Mouse (Mus musculus) forebrain, embryonic 13.5 days (tissue): ENCODE measurements around the gene Mrpl20. TPM values are rescaled to one million over a fixed set of nuclear protein-coding genes. Genes with fewer than 3 reads are reported as not detected.

ENCODE experiments used
- ATAC-seq: fragments of 200-750 bp; cut with Nextera tagmentation; 2 replicates; pipeline ENCODE4 v1.8.0; 2017
- H3K27ac ChIP-seq: fragments of 300-500 bp; sonication (generic); 2 replicates; pipeline ENCODE4 v1.5.1; 2015; ENCODE audit warnings: inconsistent platforms, mild to moderate bottlenecking, moderate library complexity
- H3K27me3 ChIP-seq: fragments of 300-500 bp; sonication (generic); 2 replicates; pipeline ENCODE4 v1.6.1; 2015; ENCODE audit warnings: mild to moderate bottlenecking, inconsistent platforms
- H3K36me3 ChIP-seq: fragments of 300-500 bp; sonication (generic); 2 replicates; pipeline ENCODE4 v1.6.1; 2015; ENCODE audit warnings: mild to moderate bottlenecking, inconsistent platforms; ENCODE audit not compliant: poor library complexity, severe bottlenecking
- H3K4me1 ChIP-seq: fragments of 300-500 bp; sonication (generic); 2 replicates; pipeline ENCODE4 v1.6.1; 2015; ENCODE audit warnings: inconsistent platforms
- H3K4me2 ChIP-seq: fragments of 300-500 bp; sonication (generic); 2 replicates; pipeline ENCODE4 v1.6.1; 2015; ENCODE audit warnings: inconsistent platforms, mild to moderate bottlenecking, moderate library complexity
- H3K4me3 ChIP-seq: fragments of 300-500 bp; sonication (generic); 2 replicates; pipeline ENCODE4 v1.5.1; 2015; ENCODE audit warnings: mild to moderate bottlenecking, inconsistent platforms
- H3K9ac ChIP-seq: fragments of 300-500 bp; sonication (generic); 2 replicates; pipeline ENCODE4 v1.6.1; 2015; ENCODE audit warnings: mild to moderate bottlenecking, inconsistent platforms
- H3K9me3 ChIP-seq: fragments of 300-500 bp; sonication (generic); replicated peaks from 2 replicates; pipeline ENCODE4 v1.6.1; 2016; ENCODE audit warnings: inconsistent platforms
- WGBS: fragments of 180-500 bp; shearing (Covaris S2); methylation state at CpG from one replicate; pipeline ENCODE4 v1.1.7; 2015; 5-methylcytosine and 5-hydroxymethylcytosine counted together
- polyA plus RNA-seq: library from polyadenylated mRNA; unstranded; fragments of >200 nt; fragmentation: Nextera tagmentation; extraction: Ambion mirVana; gene quantifications from 2 replicates; pipeline ENCODE4 v1.2.1, GENCODE M21; 2015

The Mrpl20 gene
- polyA plus RNA-seq: 251 and 266 TPM in 2 replicates

GRCm38 (mm10) chr4:155802741-155803339 is at the start of gene Mrpl20:
Gene Mrpl20, plus strand, starts transcription at chr4:155802878.
- peak; percentile 28; the same call in 1 of the 2 replicates for ATAC-seq
- Histone ChIP-seq H3K27ac (peak within 1 kb of the TSS; percentile 42; the same call in 1 of the 2 replicates), H3K4me2 (peak within 1 kb of the TSS; percentile 88), H3K9ac (peak within 1 kb of the TSS; percentile 87), H3K36me3 (peaks cover 14% of the 10 kb centered on the region), H3K27me3 (no peaks in the 10 kb centered on the region), H3K4me1 (peaks cover 23% of the 10 kb centered on the region), H3K4me3 (peak within 1 kb of the TSS; percentile 89), H3K9me3 (no peaks in the 10 kb centered on the region)
- WGBS: 9% methylated on average over 12 of the region's 12 CpGs

GRCm38 (mm10) chr4:155757011-155757410 is 45.7 kb upstream of the Mrpl20 start:
- Histone ChIP-seq H3K9ac (no peak overlapping the region), H3K4me3 (no peak overlapping the region), H3K27ac (no peak overlapping the region), H3K27me3 (no peaks in the 10 kb centered on the region), H3K4me2 (no peak overlapping the region), H3K4me1 (peaks cover 30% of the 10 kb centered on the region), H3K36me3 (peaks cover 47% of the 10 kb centered on the region), H3K9me3 (no peaks in the 10 kb centered on the region)
- ATAC-seq: no peak
- WGBS: 89% methylated on average over 12 of the region's 12 CpGs

- Histone ChIP-seq H3K36me3 (peaks cover 21% of the 10 kb centered on the region), H3K4me3 (peak overlapping the region; percentile 86), H3K4me2 (peak overlapping the region; percentile 97), H3K4me1 (peaks cover 30% of the 10 kb centered on the region), H3K9ac (peak overlapping the region; percentile 83), H3K9me3 (no peaks in the 10 kb centered on the region), H3K27ac (no peak overlapping the region), H3K27me3 (no peaks in the 10 kb centered on the region)
- peak; percentile 37 for ATAC-seq
- 3% methylated on average over 10 of the region's 10 CpGs for WGBS
Measured at GRCm38 (mm10) chr4:155759862-155760612, 42.6 kb upstream of the Mrpl20 start.

GRCm38 (mm10) chr4:155760613-155761355 is 41.9 kb upstream of the Mrpl20 start, which contains the start of gene Atad3a:
Gene Atad3a, minus strand, starts transcription at chr4:155761093.
- Histone ChIP-seq H3K9ac (peak within 1 kb of the TSS; percentile 83), H3K36me3 (peaks cover 13% of the 10 kb centered on the region), H3K27me3 (no peaks in the 10 kb centered on the region), H3K9me3 (no peaks in the 10 kb centered on the region), H3K4me3 (peak within 1 kb of the TSS; percentile 86), H3K4me2 (peak within 1 kb of the TSS; percentile 97), H3K27ac (no peak within 1 kb of the TSS), H3K4me1 (peaks cover 30% of the 10 kb centered on the region)
- peak; percentile 97 for ATAC-seq
- whole genome bisulfite sequencing: under 1% methylated on average over 61 of the region's 68 CpGs

GRCm38 (mm10) chr4:155761356-155762099 is 41.1 kb upstream of the Mrpl20 start:
- no peak for ATAC-seq
- H3K27me3 ChIP-seq: no peaks in the 10 kb centered on the region
- WGBS: 2% methylated on average over 28 of the region's 28 CpGs
- H3K36me3 ChIP-seq: peaks cover 6% of the 10 kb centered on the region; the same call in 1 of the 2 replicates
- no peaks in the 10 kb centered on the region for H3K9me3 ChIP-seq
- H3K27ac ChIP-seq: no peak overlapping the region
- peak overlapping the region; percentile 86 for H3K4me3 ChIP-seq
- peaks cover 30% of the 10 kb centered on the region for H3K4me1 ChIP-seq
- H3K9ac ChIP-seq: peak overlapping the region; percentile 83
- peak overlapping the region; percentile 97 for H3K4me2 ChIP-seq

GRCm38 (mm10) chr4:155762357-155762756 is 40.3 kb upstream of the Mrpl20 start:
- 93% methylated on average over 3 of the region's 3 CpGs for WGBS
- Histone ChIP-seq H3K4me1 (peaks cover 30% of the 10 kb centered on the region), H3K36me3 (no peaks in the 10 kb centered on the region), H3K4me2 (peak overlapping the region; percentile 97; the same call in 1 of the 2 replicates), H3K4me3 (no peak overlapping the region), H3K27me3 (no peaks in the 10 kb centered on the region), H3K27ac (no peak overlapping the region), H3K9ac (no peak overlapping the region), H3K9me3 (no peaks in the 10 kb centered on the region)
- no peak for ATAC-seq

- Histone ChIP-seq H3K4me3 (peak overlapping the region; percentile 46), H3K9me3 (no peaks in the 10 kb centered on the region), H3K9ac (peak overlapping the region; percentile 79), H3K27me3 (peaks cover 31% of the 10 kb centered on the region), H3K36me3 (no peaks in the 10 kb centered on the region), H3K4me1 (peaks cover 24% of the 10 kb centered on the region), H3K27ac (no peak overlapping the region), H3K4me2 (peak overlapping the region; percentile 71)
- WGBS: 67% methylated on average over 5 of the region's 5 CpGs
- no peak for ATAC-seq
Measured at GRCm38 (mm10) chr4:155769496-155769879, 33.2 kb upstream of the Mrpl20 start.

GRCm38 (mm10) chr4:155769880-155770512 is 32.7 kb upstream of the Mrpl20 start:
- Histone ChIP-seq H3K36me3 (no peaks in the 10 kb centered on the region), H3K4me2 (peak overlapping the region; percentile 71), H3K27me3 (peaks cover 32% of the 10 kb centered on the region), H3K27ac (no peak overlapping the region; the same call in 1 of the 2 replicates), H3K4me1 (peaks cover 29% of the 10 kb centered on the region), H3K9ac (peak overlapping the region; percentile 79), H3K4me3 (peak overlapping the region; percentile 46), H3K9me3 (no peaks in the 10 kb centered on the region)
- peak; percentile 84 for ATAC-seq
- under 1% methylated on average over 39 of the region's 39 CpGs for WGBS

GRCm38 (mm10) chr4:155770626-155771025 is 32.1 kb upstream of the Mrpl20 start:
- ATAC-seq: no peak; the same call in 1 of the 2 replicates

GRCm38 (mm10) chr4:155771706-155772105 is 31.0 kb upstream of the Mrpl20 start:
- Histone ChIP-seq H3K4me3 (no peak overlapping the region), H3K36me3 (no peaks in the 10 kb centered on the region), H3K27me3 (peaks cover 45% of the 10 kb centered on the region), H3K9ac (no peak overlapping the region), H3K27ac (no peak overlapping the region), H3K4me2 (no peak overlapping the region), H3K4me1 (peaks cover 31% of the 10 kb centered on the region), H3K9me3 (no peaks in the 10 kb centered on the region)
- ATAC-seq: no peak
- whole genome bisulfite sequencing: 88% methylated on average over 2 of the region's 2 CpGs

More at GRCm38 (mm10) chr4:155770626-155771025, 32.1 kb upstream of the Mrpl20 start:
- Histone ChIP-seq H3K27me3 (peaks cover 38% of the 10 kb centered on the region), H3K9ac (peak overlapping the region; percentile 79), H3K4me2 (peak overlapping the region; percentile 71), H3K27ac (no peak overlapping the region), H3K9me3 (no peaks in the 10 kb centered on the region), H3K36me3 (no peaks in the 10 kb centered on the region), H3K4me1 (peaks cover 31% of the 10 kb centered on the region), H3K4me3 (peak overlapping the region; percentile 46)
- WGBS: 41% methylated on average over 24 of the region's 24 CpGs

- Histone ChIP-seq H3K9ac (no peak overlapping the region), H3K27ac (no peak overlapping the region), H3K4me3 (no peak overlapping the region), H3K4me2 (no peak overlapping the region), H3K4me1 (peaks cover 31% of the 10 kb centered on the region), H3K36me3 (no peaks in the 10 kb centered on the region), H3K9me3 (no peaks in the 10 kb centered on the region), H3K27me3 (peaks cover 49% of the 10 kb centered on the region)
- 90% methylated on average over 13 of the region's 13 CpGs for WGBS
- ATAC-seq: no peak
Measured at GRCm38 (mm10) chr4:155772786-155773185, 29.9 kb upstream of the Mrpl20 start.
